Mouse (Mus musculus): ENCODE results near the gene Sfrp2. TPM values are rescaled to one million over a fixed set of nuclear protein-coding genes. Genes with fewer than 3 reads are reported as not detected.
A peak's percentile ranks its signal among the peaks of the same experiment; 100 is the strongest.

The Sfrp2 gene
- 88.4 and 96.4 TPM in 2 replicates for polyA plus RNA-seq (2014; fragmentation: Nextera tagmentation; extraction: Ambion mirVana)

- Histone ChIP-seq H3K9me3 (ENCODE audit: control insufficient read depth, low read length) (no peaks in the 10 kb centered on the region), H3K36me3 (ENCODE audit: control insufficient read depth, insufficient read depth, low read length) (peaks cover 2% of the 10 kb centered on the region; the same call in 1 of the 2 replicates), H3K27ac (ENCODE audit: low read depth, low read length) (peak within 1 kb of the TSS; percentile 45), H3K4me2 (peak within 1 kb of the TSS; percentile 89), H3K9ac (ENCODE audit: low read length) (peak within 1 kb of the TSS; percentile 88), H3K4me3 (ENCODE audit: low read depth, low read length) (peak within 1 kb of the TSS; percentile 53), H3K27me3 (ENCODE audit: control insufficient read depth, insufficient read depth, low read length) (peaks cover 3% of the 10 kb centered on the region), H3K4me1 (ENCODE audit: control insufficient read depth, insufficient read depth, low read length) (peaks cover 28% of the 10 kb centered on the region)
- WGBS: under 1% methylated on average over 82 of the region's 82 CpGs
- DNase-seq (ENCODE audit: low spot score, missing footprints): peak; percentile 98
- peak; percentile 87 for ATAC-seq (ENCODE audit: low FRiP score)
Observed at GRCm38 (mm10) chr3:83765871-83766725, at the start of gene Sfrp2. Sfrp2 (plus strand) TSS chr3:83766321.

GRCm38 (mm10) chr3:83717643-83718231 lies 48.4 kb upstream of the Sfrp2 start:
- whole genome bisulfite sequencing: 67% methylated on average over 7 of the region's 7 CpGs
- H3K27ac ChIP-seq (ENCODE audit: low read depth, low read length): no peak overlapping the region
- DNase-seq (ENCODE audit: low spot score, missing footprints) (no peak), ATAC-seq (ENCODE audit: low FRiP score) (no peak)
- no peak overlapping the region for H3K4me2 ChIP-seq
- H3K36me3 ChIP-seq (ENCODE audit: control insufficient read depth, insufficient read depth, low read length): no peaks in the 10 kb centered on the region
- H3K4me3 ChIP-seq (ENCODE audit: low read depth, low read length): no peak overlapping the region
- no peak overlapping the region for H3K9ac ChIP-seq (ENCODE audit: low read length)
- no peaks in the 10 kb centered on the region; the same call in 1 of the 2 replicates for H3K9me3 ChIP-seq (ENCODE audit: control insufficient read depth, low read length)
- no peaks in the 10 kb centered on the region for H3K4me1 ChIP-seq (ENCODE audit: control insufficient read depth, insufficient read depth, low read length)
- H3K27me3 ChIP-seq (ENCODE audit: control insufficient read depth, insufficient read depth, low read length): no peaks in the 10 kb centered on the region

GRCm38 (mm10) chr3:83718662-83719061 lies 47.5 kb upstream of the Sfrp2 start:
- Histone ChIP-seq H3K27me3 (ENCODE audit: control insufficient read depth, insufficient read depth, low read length) (no peaks in the 10 kb centered on the region), H3K9ac (ENCODE audit: low read length) (no peak overlapping the region), H3K9me3 (ENCODE audit: control insufficient read depth, low read length) (no peaks in the 10 kb centered on the region; the same call in 1 of the 2 replicates), H3K4me3 (ENCODE audit: low read depth, low read length) (no peak overlapping the region), H3K4me2 (no peak overlapping the region), H3K36me3 (ENCODE audit: control insufficient read depth, insufficient read depth, low read length) (no peaks in the 10 kb centered on the region), H3K27ac (ENCODE audit: low read depth, low read length) (no peak overlapping the region), H3K4me1 (ENCODE audit: control insufficient read depth, insufficient read depth, low read length) (no peaks in the 10 kb centered on the region)
- 89% methylated on average over 4 of the region's 4 CpGs for WGBS
- ATAC-seq (ENCODE audit: low FRiP score): no peak
- no peak for DNase-seq (ENCODE audit: low spot score, missing footprints)

- Histone ChIP-seq H3K27ac (ENCODE audit: low read depth, low read length) (no peak overlapping the region), H3K4me1 (ENCODE audit: control insufficient read depth, insufficient read depth, low read length) (0 out of 2 replicates have a peak, but pooled peaks cover 1% of the 10 kb centered on the region), H3K27me3 (ENCODE audit: control insufficient read depth, insufficient read depth, low read length) (no peaks in the 10 kb centered on the region), H3K4me3 (ENCODE audit: low read depth, low read length) (no peak overlapping the region), H3K36me3 (ENCODE audit: control insufficient read depth, insufficient read depth, low read length) (no peaks in the 10 kb centered on the region), H3K9me3 (ENCODE audit: control insufficient read depth, low read length) (no peaks in the 10 kb centered on the region), H3K9ac (ENCODE audit: low read length) (no peak overlapping the region), H3K4me2 (no peak overlapping the region)
- ATAC-seq (ENCODE audit: low FRiP score): no peak
- DNase-seq (ENCODE audit: low spot score, missing footprints): no peak
- 86% methylated on average over 3 of the region's 3 CpGs for WGBS
Observed at GRCm38 (mm10) chr3:83728223-83728622, 37.9 kb upstream of the Sfrp2 start.

GRCm38 (mm10) chr3:83728675-83729390 lies 37.3 kb upstream of the Sfrp2 start:
- H3K27ac ChIP-seq (ENCODE audit: low read depth, low read length): no peak overlapping the region
- 0 out of 2 replicates have a peak, but pooled peaks cover 3% of the 10 kb centered on the region for H3K4me1 ChIP-seq (ENCODE audit: control insufficient read depth, insufficient read depth, low read length)
- no peak for DNase-seq (ENCODE audit: low spot score, missing footprints)
- no peak overlapping the region for H3K9ac ChIP-seq (ENCODE audit: low read length)
- no peaks in the 10 kb centered on the region for H3K36me3 ChIP-seq (ENCODE audit: control insufficient read depth, insufficient read depth, low read length)
- ATAC-seq (ENCODE audit: low FRiP score): no peak
- H3K4me2 ChIP-seq: no peak overlapping the region
- no peaks in the 10 kb centered on the region for H3K9me3 ChIP-seq (ENCODE audit: control insufficient read depth, low read length)
- H3K4me3 ChIP-seq (ENCODE audit: low read depth, low read length): no peak overlapping the region
- 81% methylated on average over 9 of the region's 9 CpGs for WGBS
- H3K27me3 ChIP-seq (ENCODE audit: control insufficient read depth, insufficient read depth, low read length): no peaks in the 10 kb centered on the region

GRCm38 (mm10) chr3:83733985-83734384 lies 32.1 kb upstream of the Sfrp2 start:
- Histone ChIP-seq H3K4me1 (ENCODE audit: control insufficient read depth, insufficient read depth, low read length) (0 out of 2 replicates have a peak, but pooled peaks cover 3% of the 10 kb centered on the region), H3K9me3 (ENCODE audit: control insufficient read depth, low read length) (no peaks in the 10 kb centered on the region), H3K4me2 (no peak overlapping the region), H3K9ac (ENCODE audit: low read length) (no peak overlapping the region), H3K4me3 (ENCODE audit: low read depth, low read length) (no peak overlapping the region), H3K36me3 (ENCODE audit: control insufficient read depth, insufficient read depth, low read length) (no peaks in the 10 kb centered on the region), H3K27ac (ENCODE audit: low read depth, low read length) (no peak overlapping the region), H3K27me3 (ENCODE audit: control insufficient read depth, insufficient read depth, low read length) (no peaks in the 10 kb centered on the region)
- ATAC-seq (ENCODE audit: low FRiP score) (no peak), DNase-seq (ENCODE audit: low spot score, missing footprints) (no peak)
- 78% methylated on average over 8 of the region's 8 CpGs for WGBS

GRCm38 (mm10) chr3:83736980-83737379 lies 29.1 kb upstream of the Sfrp2 start:
- no peak for DNase-seq (ENCODE audit: low spot score, missing footprints)
- Histone ChIP-seq H3K36me3 (ENCODE audit: control insufficient read depth, insufficient read depth, low read length) (no peaks in the 10 kb centered on the region), H3K9me3 (ENCODE audit: control insufficient read depth, low read length) (no peaks in the 10 kb centered on the region), H3K9ac (ENCODE audit: low read length) (no peak overlapping the region), H3K4me3 (ENCODE audit: low read depth, low read length) (no peak overlapping the region), H3K4me1 (ENCODE audit: control insufficient read depth, insufficient read depth, low read length) (0 out of 2 replicates have a peak, but pooled peaks cover 3% of the 10 kb centered on the region), H3K27me3 (ENCODE audit: control insufficient read depth, insufficient read depth, low read length) (no peaks in the 10 kb centered on the region), H3K4me2 (no peak overlapping the region), H3K27ac (ENCODE audit: low read depth, low read length) (no peak overlapping the region)
- no peak for ATAC-seq (ENCODE audit: low FRiP score)
- 92% methylated on average over 4 of the region's 4 CpGs for WGBS

- Histone ChIP-seq H3K9ac (ENCODE audit: low read length) (no peak overlapping the region), H3K9me3 (ENCODE audit: control insufficient read depth, low read length) (no peaks in the 10 kb centered on the region), H3K27me3 (ENCODE audit: control insufficient read depth, insufficient read depth, low read length) (no peaks in the 10 kb centered on the region), H3K4me3 (ENCODE audit: low read depth, low read length) (no peak overlapping the region), H3K4me1 (ENCODE audit: control insufficient read depth, insufficient read depth, low read length) (no peaks in the 10 kb centered on the region), H3K36me3 (ENCODE audit: control insufficient read depth, insufficient read depth, low read length) (no peaks in the 10 kb centered on the region), H3K4me2 (no peak overlapping the region), H3K27ac (ENCODE audit: low read depth, low read length) (no peak overlapping the region)
- ATAC-seq (ENCODE audit: low FRiP score) (no peak), DNase-seq (ENCODE audit: low spot score, missing footprints) (no peak)
- 72% methylated on average over 2 of the region's 2 CpGs for WGBS
Observed at GRCm38 (mm10) chr3:83740246-83740645, 25.9 kb upstream of the Sfrp2 start.
